Mouse (Mus musculus): ENCODE results near the gene Palm2.

DNA sequence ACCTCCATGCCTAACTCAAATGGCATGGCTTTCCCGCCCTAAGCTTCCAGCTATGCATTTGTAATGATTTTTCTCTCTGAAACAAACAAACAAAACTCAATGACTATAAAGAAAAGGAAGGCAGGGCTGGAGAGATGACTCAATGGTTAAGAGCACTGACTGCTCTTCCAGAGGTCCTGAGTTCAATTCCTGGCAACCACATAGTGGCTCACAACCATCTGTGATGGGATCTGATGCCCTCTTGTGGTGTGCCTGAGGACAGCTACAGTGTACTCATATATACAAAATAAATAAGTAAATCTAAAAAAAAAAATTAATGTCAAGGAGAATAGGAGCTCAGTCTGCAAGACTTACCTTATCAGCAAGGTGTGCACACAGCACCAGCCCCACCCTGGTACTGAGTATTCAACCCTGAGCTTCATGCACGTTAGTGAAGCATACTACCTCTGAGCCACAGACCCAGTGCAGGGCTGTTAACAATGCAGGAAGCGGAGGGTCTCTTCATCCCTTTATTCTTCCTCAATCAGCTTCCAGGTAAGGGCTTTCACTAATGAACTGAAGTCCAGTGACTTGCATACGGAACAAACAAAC, 12.9 kb downstream of the Palm2 start:
- no peak for TF ChIP-seq CTCF (IDR thresholded peaks at IDR 0.05; ENCODE audit: low read depth)
- no peak for TF ChIP-seq EP300 (IDR thresholded peaks at IDR 0.05; ENCODE audit: low read depth)

All from liver, embryonic 14.5 days (tissue).